Mouse (Mus musculus) cerebellum, adult 9-11 months (tissue): ENCODE measurements around the gene Rsph6a.

ENCODE experiments used
- DNase-seq: peaks from one replicate; pipeline ENCODE4 v3.0.0; 2022

The Rsph6a gene

DNA sequence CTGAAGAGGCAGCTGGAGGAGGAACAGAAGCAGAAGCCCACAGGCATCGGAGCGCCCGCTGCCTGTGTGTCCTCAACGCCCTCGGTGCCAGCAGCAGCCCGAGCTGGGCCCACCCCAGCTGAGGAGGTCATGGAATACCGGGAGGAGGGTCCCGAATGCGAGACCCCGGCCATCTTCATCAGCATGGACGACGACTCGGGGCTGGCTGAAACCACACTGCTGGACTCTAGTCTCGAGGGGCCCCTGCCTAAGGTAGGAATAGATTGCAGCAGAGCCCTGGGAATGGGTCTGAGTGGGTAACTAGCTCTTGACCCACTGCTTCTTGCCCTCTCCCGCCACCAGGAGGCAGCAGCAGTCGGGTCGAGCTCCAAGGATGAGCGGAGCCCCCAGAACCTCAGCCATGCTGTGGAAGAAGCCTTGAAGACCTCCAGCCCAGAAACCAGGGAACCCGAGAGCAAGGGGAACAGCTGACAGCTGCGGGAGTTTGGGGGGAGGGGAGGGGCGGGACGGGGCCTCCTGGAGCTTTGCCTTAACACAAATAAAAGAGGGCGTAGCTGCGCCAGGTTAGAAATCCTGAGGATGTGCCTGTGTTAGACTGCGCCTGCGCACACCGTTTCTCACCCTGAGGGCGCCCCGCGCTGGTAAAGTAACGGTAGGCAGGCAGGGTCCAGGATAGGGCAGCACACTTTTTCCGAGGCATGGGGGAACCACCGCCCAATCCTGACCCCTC, at the start of gene Rsph6a:
Gene Rsph6a, plus strand, starts transcription at position 644 of the 730 bp plus-strand sequence.
- DNase-seq: no peak

DNA sequence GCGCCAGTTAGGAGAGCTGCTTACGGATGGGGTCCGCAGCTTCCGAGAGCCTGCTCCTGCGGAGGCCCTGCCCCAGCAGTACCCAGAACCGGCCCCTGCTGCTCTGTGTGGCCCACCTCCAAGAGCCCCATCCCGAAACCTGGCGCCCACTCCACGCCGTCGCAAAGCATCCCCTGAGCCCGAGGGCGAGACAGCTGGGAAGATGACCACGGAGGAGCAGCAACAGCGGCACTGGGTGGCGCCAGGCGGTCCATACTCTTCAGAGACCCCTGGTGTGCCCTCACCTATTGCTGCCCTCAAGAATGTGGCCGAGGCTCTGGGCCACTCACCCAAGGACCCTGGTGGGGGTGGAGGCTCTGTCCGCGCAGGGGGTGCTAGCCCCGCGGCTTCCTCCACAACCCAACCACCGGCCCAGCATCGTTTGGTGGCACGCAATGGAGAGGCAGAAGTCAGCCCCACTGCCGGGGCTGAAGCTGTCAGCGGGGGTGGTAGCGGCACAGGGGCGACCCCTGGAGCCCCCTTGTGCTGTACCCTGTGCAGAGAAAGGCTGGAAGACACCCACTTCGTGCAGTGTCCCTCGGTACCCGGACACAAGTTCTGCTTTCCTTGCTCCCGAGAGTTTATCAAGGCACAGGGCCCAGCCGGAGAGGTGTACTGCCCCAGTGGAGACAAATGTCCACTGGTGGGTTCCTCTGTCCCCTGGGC, 48.9 kb upstream of the Rsph6a start:
- peak; percentile 81 for DNase-seq

DNA sequence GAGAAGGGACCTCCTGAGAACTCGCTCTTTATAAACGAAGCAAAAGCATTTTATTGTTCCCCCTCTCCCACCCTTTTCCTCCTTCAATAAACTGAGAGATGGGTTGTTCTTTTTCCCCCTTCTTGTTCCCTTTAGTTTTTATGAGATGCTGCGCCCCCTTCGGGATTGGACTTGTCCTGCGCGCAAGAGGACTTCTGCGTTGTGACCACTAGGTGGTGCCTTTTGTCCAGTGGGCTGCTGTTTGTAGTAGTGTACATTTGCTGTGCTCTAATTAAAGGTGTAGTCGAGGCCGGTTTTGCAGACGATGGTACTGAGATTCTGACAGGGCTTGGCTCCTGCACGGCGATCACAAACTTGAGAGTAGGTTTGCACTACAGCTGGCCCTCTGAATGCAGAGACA, 48.0 kb upstream of the Rsph6a start:
- DNase-seq: peak; percentile 84

DNA sequence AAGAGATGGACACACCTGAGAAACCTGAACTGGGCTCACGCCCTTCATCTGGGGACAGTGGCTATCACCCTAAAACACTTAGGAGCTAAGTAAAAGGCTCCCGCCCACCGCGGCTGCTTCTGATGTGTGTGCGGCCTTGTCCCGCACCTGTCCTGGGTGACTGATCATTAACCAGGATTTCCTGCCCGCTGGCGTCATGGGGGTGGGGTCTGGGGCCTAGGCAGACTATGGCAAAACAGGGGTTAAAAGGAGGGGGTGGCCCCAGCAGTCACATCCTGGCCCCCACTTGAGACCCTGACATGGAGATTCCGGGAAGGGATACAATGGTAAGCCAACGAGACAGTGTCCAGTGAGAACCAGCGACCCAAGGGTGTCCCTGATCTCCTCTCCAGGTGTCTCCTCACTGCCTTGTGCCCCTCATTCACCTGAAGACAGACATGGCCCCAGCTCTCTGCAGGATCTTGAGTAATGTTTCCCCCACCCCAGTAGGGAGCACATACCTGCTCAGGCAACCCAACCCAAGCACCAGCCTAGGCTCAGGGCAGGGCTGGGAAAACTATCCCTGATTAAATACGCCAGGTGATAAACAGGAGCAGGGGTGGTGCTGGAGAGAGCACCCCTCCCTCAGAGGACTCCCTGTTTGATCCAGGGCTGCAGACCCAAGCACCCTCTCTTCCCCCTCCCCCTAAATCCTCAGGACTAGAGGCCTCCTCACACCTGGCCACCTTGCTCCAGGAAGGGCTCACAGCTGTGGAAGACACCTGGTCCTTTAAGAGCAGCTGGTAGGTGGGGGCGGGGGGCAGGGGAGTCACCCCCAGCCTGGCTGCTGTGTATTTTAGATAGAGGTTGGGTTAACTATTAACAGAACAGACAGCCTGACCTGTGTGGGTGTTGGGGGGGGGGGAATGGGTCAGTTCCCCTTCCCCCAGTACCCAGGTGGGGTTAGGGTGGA, 47.2 kb upstream of the Rsph6a start:
- peak; percentile 65 for DNase-seq

DNA sequence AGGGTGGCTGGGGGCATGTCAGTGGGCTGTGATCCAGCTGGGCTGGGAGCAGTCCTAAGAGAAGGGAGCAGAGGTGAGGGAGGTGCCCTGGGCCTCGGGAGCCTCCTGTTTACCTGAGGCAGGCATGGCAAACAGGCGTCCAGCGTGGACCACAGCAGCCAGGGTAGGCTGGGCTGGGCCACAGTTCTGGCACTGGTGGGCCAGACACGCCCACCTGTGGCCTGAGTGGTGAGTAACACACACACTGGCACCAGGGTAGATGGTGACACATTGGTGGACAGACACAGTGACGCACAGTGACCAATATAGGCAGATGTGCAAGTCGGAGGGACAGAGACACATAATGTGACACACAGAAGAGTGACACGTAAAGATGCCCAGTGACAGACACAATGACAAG, 43.9 kb upstream of the Rsph6a start:
- peak; percentile 53 for DNase-seq

DNA sequence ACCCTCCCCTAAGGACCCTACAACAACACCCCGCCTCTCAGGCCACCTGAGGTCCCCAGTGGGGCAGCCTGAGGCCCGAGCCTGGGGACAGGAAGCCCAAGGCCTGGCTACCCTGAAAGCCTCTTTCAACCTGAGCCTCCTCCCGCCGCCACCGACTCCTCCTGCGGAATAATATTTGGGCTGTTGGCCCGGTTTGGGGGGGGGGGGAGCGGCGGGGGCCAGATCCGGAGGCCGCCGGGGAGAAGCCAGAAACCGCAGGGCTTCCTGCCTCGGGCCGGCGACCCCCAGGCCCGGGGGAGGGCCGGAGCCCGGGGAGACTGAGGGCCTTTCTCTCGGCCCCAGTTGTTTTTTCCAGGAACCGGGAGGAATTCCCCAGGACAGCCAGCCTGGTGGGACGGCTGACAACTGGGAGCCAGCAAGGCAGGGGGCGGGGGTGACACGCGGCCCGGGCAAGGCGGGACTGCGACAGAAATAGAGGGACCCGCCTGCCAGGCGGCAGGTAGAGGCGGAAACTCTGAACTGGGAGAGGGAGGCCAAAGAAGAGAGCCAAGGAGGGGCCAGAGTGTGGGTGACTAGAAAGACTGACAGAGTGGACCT, 42.4 kb upstream of the Rsph6a start:
- DNase-seq: peak; percentile 61

DNA sequence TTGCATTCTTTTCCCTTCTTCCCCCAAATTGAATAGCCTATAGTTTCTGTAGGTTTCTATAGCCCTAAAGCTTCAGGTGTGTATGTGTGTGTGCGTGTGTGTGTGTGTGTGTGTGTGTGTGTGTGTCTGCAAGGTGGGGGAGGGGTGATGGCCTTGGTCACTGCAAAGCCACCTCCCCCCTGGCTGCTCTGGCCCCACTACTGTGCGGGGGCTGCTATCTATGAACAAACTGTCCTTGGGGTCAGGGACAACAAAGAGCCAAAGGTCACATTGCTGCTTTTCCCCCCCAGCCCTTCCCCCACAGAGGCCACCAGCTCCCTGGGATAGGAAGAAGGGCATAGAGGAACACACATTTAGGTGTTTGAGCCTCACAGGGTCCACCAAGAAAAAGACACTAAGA, 41.6 kb upstream of the Rsph6a start:
- peak; percentile 36 for DNase-seq

DNA sequence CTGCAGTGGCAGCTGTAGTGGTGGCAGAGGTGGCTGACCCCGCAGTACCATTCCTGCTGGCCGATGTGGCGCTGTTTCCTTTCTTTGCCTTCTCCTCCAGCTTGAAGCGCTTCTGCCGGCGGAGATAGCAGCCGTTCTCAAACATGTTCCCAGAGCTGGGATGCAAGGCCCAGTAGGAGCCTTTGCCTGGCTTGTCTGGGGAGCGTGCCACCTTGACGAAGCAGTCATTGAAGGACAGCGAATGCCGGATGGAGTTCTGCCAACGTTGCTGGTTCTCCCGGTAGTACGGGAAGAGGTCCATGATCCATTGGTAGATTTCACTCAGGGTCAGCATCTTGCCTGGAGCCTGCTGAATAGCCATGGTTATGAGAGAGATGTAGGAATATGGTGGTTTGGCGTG, 40.0 kb upstream of the Rsph6a start:
- DNase-seq: peak; percentile 31

DNA sequence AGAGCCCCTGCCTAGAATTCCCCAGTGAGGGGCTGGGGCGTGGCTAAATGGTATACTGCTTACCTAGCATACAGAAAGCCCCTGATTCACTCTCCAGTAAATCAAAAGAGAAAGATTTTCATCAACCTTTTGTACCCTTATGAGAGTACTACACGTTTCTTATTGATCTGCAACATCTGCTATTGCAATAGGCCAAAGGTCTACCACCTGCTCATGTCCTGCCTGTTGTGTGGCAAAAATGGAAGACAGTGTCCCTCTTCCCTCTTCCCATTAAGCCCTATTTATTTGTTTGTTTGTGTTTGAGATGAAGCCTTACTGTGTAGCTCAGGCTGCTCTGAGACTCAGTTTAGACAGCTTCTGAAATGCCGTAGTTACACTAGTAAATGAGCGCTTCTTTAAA, 38.4 kb upstream of the Rsph6a start:
- DNase-seq: no peak

DNA sequence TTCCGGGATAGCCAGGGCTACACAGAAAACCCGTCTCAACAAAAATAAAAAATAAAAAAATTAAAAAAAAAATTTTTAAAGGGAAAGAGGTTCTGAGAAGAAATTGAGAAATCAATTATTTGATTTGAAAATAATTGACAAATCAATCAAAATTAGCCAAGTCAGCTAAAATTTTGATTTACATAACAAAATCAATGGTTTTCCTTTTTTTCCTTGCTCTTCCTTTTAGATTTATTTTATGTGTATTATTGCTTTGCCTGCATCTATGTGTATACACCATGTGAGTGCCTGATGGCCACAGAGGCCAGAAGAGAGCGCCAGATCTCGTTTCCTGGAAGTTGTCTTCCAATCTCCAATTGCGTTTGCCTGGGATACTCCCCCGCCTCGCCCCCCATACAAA, 36.6 kb upstream of the Rsph6a start:
- DNase-seq: no peak

DNA sequence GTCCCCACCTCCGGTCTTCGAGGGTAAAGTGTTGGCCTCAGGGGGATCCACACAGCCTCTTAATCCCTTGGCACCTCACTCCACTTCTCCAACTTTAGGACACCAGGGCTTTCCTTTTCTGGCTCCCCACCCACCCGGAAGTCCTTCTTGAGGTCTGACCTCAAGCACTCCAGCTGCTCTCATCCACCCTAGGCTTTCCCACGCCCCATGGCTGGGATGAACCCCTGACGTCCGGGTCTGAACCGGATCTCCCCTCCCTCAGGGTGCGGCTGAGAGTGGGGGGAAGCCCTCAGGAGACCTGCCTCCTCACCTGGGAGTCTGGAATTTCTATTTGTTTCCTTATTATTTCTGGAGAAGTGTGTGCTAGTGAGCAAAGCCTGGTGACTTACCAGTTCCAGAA, 33.4 kb upstream of the Rsph6a start:
- no peak for DNase-seq

DNA sequence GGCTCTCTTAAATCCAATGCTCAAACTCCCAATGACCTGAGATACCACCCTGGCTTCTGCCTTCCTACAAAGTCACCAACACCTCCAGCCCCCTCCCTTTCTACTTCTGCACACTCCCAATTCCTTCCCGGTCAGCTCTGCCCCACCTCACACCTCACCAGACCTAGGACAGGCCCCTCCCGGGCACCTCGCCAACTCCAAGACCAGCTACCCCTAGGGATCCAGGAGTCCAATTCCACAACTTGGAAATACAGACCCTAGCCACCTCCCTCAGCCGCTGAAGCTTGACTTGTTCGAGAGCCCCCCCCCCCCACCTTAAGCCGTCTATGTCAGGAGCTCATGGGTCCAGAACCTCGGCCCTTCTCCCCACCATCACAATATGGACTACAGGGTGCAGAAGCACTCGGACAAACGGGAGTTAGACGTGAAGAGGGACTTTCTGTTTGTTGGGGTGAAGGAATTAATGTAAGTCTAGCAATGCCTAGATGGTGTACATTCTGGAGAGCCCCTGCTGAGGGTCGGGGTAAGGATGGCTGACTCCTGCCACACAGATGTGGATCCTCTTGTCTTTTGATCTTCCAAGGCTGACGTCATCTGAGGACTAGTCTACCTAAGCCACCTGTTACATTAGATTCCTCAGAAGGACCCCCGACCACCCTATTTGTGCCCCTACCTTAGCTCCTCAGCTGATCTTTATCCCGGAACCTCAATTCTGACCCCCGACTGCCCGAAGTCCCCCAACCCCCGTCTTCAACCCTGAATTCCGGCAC, 32.1 kb upstream of the Rsph6a start:
- peak; percentile 70 for DNase-seq

DNA sequence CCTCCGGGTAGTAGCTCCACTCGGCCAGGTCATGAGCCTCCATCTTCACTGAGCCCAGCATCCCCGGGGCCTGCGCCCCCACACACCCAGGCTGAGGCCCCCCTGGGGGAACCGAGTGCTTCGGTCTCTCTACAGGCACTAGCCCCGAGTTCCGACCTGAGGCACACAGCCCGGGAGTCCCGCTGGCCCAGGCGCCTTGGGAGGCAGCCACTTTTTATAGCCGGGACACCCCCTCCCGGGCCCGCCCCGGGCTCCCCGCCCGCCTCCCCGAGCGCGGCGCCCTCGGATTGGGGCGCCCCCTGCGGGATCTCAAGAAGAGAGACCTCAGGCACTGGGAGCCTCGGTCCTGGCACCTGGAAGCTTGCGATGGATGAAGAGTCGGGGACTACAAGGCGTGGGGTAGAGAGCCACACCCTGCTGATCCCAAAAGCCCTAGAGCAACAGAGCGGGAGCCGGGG, 31.1 kb upstream of the Rsph6a start, which contains the start of gene Foxa3:
Gene Foxa3, minus strand, starts transcription at position 182 of the 458 bp plus-strand sequence.
- peak; percentile 84 for DNase-seq

DNA sequence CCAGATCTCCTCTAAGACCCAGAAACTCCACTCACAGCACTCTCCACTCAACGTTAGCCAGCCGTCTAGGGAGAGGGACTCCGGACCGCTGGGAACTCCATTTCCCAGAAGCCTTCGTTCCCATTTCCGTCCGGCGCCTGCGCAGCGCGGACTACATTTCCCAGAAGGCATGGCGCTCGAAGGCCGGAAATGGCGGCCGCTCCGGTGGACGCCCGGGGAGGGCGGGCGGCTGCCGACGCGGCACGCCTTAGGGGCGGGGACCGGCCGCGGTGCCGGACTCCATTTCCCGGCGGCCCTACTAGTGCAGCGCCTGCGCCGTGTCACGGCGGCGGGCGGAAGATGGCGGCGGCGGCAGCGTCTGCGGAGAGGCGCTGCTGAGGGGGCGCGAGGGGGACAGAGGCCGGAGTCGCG, 30.4 kb upstream of the Rsph6a start, which contains the start of gene Sympk:
Gene Sympk, plus strand, starts transcription at position 282 of the 411 bp plus-strand sequence.
- peak; percentile 97 for DNase-seq

DNA sequence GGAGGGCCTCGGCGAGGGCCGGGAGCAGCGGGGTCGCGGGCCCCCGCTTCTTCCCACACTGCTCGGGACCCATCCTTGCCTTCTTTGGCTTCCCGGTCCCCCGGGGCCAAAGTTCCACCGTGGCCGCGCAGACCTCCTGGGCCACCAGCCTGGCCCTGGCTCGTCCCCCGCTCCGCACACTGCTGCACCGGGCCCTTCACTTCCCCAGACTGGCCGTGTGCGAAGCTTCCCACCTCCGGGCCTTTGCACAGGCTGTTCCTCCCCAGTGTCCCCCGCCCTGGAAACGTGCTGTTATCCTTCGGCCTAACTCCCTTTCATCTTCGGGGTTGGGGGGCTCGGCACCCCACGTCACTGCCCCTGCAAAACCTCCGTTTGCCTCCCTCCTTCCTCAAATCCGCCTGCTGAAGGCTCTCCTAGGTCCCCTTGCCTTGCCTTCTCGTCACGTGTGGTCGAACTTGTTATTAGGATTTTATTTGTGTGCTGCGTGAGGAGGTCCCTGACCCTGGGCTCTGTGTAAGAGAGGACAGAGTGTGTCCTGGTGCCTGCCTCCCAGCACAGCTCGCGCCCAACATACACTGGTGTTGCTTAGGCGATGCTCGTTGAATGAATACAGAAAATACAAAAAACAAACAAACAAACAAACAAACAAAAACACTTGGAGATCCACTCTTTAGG, 29.8 kb upstream of the Rsph6a start:
- DNase-seq: peak; percentile 80

DNA sequence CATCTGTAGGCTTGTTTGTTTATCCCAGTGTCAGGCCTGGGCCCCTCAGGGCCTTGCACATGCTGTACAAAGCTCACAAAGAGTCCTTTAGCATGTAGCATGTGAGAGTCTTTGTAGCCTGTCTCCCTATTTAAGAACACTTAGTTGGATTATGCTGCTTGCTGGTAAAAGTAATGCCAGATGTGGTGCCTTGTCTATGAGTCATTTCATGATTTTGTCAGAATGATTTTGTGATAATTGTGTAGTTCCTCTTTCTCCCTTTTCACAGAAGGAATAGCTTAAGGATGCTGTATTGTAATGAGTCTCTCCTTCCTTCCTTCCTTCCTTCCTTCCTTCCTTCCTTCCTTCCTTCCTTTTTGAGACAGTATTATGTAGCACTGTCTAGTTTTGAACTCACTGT, 26.4 kb upstream of the Rsph6a start:
- no peak for DNase-seq

DNA sequence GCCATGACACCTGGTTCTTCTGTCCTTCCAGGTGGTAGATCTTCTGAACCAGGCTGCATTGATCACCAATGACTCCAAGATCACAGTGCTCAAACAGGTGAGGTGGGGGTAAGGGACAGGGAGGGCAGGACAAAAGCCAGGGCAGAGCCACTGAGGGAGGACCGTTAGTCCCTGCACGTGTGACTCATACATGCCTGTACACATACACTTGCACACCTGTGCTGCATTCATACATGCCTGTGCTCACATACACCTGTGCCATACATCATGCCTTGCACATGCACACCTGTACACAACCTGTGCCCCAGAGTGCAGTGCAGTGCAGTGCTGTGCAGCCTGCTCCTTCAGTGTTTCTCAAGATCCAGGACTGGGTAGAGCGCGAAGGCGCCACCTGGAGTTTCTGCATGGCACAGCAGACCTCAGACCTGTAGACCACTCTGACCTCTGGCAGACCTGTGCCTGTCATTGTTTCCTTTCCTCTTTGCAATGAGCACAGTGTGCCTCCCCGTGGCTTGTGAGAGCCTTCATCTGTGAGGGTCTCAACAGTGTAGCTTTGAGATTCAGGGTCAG, 25.3 kb upstream of the Rsph6a start:
- no peak for DNase-seq

DNA sequence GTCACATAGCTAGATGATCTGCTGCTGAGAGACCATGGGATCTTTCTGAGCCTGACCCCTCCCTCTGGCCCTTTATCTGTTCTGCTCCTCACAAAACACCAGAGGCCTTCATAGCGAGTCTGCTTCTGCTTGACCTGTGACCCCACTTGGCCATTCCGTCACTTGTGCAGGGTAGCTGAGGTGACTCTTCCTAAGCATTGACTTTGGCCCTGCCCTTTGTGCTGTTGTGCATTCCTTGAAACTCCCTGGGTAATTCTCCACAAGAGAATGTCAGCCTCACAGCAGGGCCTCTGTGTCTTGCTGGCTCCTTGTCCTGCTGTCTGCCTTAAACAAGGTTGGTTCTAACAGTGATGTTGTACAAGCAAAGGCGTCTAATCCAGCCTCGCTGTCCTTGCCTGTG, 22.8 kb upstream of the Rsph6a start:
- DNase-seq: no peak

DNA sequence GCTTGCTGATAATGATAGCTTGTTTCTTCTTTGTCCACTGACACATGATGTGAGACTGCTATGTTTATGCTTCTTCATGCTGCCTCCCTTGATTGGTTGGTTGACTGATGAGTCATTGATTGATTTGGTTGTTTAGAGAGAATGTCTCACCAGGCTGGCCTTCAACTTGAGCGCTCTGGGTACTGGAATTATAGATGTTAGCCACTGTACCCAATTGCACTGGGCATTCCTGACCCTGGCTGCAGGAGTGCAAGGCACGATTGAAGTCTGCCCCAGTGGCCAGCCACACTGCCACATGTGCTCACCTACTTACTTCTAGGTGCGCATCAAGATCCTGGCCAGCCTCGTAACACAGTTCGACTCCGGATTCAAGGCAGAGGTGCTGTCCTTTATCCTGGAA, 9.9 kb upstream of the Rsph6a start:
- DNase-seq: no peak

DNA sequence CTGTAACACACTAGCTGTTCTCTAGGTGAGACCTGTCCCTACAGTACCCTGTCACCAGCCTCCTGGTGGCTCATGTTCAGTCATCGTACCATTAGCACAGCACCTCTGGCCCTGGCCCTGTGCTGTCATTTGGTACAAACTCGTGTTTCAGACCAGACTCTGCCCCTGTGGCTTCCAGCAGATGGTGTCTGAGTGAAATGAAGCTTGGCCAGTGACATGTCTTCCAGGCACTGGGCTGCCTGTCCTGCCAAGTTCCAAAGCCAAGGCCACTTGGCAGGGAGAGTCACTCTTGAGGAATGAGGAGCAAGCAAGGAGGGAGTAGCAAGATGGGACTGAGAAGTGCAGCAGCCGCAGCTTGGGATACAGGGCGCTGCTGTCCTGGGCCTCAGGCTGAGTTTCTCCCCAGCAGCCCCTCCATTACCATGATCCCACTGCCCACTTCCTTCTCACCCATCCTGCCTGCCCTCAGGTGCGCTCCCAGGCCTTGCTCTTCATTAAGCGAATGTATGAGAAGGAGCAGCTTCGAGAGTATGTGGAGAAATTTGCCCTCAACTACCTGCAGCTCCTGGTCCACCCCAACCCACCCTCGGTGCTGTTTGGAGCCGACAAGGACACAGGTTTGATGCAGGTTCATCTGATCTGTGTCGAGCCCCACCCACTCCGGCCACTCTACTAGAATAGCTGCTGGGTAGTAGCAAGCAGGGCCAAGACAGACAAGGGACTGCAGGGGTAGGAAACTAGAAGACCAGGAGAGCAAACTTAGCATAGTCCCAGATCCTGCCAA, 8.0 kb upstream of the Rsph6a start:
- peak; percentile 86 for DNase-seq
